Mouse (Mus musculus): Measurements from ENCODE around the gene Ccsap. TPM values are rescaled to one million over a fixed set of nuclear protein-coding genes. Genes with fewer than 3 reads are reported as not detected.

Ccsap gene
- 2.9 and 3.5 TPM in 2 replicates for polyA plus RNA-seq (2012; rRNA removed)
- 2.4 and 2.7 TPM in 2 replicates for polyA plus RNA-seq (2014; fragmentation: Nextera tagmentation; extraction: Ambion mirVana)

DNA sequence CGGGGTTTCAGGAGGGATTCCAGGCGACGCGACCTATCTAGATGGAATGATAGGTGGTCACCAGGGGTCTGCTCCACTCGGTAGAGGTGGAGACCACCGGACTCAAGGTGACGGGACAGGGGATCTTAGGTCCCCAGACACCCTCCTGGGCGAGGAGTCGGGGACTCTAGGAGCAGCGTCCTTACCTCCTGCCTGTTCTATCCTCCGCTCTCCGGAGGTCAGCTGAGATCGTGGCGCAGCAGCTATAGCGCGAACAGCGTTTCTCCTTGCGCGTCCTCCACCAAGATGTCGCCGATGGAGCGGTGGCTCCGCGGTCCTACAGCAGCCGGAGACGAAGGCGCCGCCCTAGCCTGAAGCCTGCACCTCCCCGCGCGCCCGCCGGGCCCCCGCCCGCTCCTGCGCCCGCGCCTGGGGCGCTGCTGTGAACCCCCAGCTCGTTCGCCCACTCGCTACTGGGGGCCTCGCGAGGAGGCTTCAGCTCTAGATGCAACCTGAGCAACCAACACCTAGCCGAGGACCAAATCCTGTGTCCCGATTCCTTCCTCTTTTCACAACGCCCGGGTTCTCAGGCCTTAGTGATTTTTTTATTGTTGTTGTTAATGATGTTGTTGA, at the start of gene Ccsap:
Gene Ccsap, minus strand, starts transcription at position 562 of the 612 bp plus-strand sequence.
- Histone ChIP-seq H3K27ac (peak within 1 kb of the TSS; percentile 62), H3K9ac (replicated peaks) (peak within 1 kb of the TSS; percentile 87), H3K9me3 (ENCODE audit: control insufficient read depth, low read length) (no peaks in the 10 kb centered on the region), H3K4me3 (ENCODE audit: insufficient read depth in 1 of 2, low read depth in 2 of 2, low read length in 2 of 2) (peak within 1 kb of the TSS; percentile 87 to 95), H3K4me1 (replicated peaks; ENCODE audit: control insufficient read depth in 2 of 2, insufficient read depth in 2 of 2, low read length in 1 of 2) (peaks cover 7 to 8% of the 10 kb centered on the region in 2 experiments; a peak in 3 of 4 replicates), H3K27me3 (ENCODE audit: control insufficient read depth, insufficient read depth, low read length) (peaks cover 14% of the 10 kb centered on the region), H3K4me2 (ENCODE audit: low read depth) (peak within 1 kb of the TSS; percentile 81), H3K36me3 (replicated peaks; ENCODE audit: control insufficient read depth, insufficient read depth, low read depth) (no peaks in the 10 kb centered on the region)
- no peak for TF ChIP-seq EP300 (IDR thresholded peaks at IDR 0.05; ENCODE audit: low read depth)
- no peak for TF ChIP-seq CTCF (IDR thresholded peaks at IDR 0.05; ENCODE audit: low read depth)
- ATAC-seq (ENCODE audit: insufficient read depth) (peak; percentile 69), DNase-seq (ENCODE audit: low read depth in 3 of 3, low spot score in 3 of 3) (peak in 1 of 3 experiments; percentile 32)
- WGBS (ENCODE audit: insufficient replicate concordance): under 1% methylated on average over 48 of the region's 48 CpGs

DNA sequence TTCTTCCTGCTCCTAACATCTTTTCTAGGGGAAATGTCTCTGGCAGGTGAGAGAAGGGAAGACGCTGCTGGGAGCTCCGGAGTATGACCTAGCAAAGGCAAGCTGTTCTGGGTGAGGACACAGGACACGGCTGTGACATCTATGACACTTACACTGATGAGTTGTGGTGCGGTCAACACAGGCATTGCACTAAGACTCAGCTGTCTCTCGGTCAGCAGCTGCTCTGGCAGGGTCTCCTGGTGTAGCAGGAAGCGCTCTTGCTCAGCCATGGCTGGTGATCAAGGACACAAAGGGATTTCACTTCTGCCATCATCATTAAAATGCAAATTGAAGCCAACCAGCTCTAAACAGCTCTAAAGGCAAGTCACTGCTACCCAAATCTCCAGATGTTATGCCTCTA, 47.6 kb upstream of the Ccsap start:
- no peak for TF ChIP-seq CTCF (IDR thresholded peaks at IDR 0.05; ENCODE audit: low read depth)
- no peak for TF ChIP-seq EP300 (IDR thresholded peaks at IDR 0.05; ENCODE audit: low read depth)
- Histone ChIP-seq H3K4me2 (ENCODE audit: low read depth) (no peak overlapping the region), H3K36me3 (replicated peaks; ENCODE audit: control insufficient read depth, insufficient read depth, low read depth) (peaks cover 82% of the 10 kb centered on the region)

DNA sequence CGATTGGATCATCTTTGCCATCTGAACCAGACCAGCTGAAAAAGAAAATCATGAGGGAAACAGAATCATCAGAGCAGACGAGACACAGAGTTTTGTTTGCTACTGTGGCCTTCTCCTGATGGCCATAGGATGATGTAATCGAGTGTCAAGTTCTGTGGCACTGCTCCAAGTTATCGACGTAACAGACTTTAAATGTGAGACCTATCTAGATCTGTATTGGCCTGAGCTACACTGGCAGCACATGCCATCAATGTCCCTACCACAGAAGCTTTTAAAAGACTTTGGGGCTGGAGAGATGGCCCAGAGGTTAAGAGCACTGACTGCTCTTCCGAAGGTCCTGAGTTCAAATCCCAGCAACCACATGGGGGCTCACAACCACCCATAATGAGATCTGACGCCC, 42.6 kb upstream of the Ccsap start:
- H3K4me3 ChIP-seq (ENCODE audit: insufficient read depth in 1 of 2, low read depth in 2 of 2, low read length in 2 of 2): no peak overlapping the region
- WGBS (ENCODE audit: insufficient replicate concordance): 80% methylated on average over 7 of the region's 7 CpGs
- no peaks in the 10 kb centered on the region for H3K27me3 ChIP-seq (ENCODE audit: control insufficient read depth, insufficient read depth, low read length)
- no peak overlapping the region for H3K9ac ChIP-seq (replicated peaks)
- DNase-seq (ENCODE audit: low read depth in 3 of 3, low spot score in 3 of 3): no peak
- H3K27ac ChIP-seq: no peak overlapping the region
- no peak overlapping the region for H3K4me2 ChIP-seq (ENCODE audit: low read depth)
- TF ChIP-seq CTCF (IDR thresholded peaks at IDR 0.05; ENCODE audit: low read depth): no peak
- TF ChIP-seq EP300 (IDR thresholded peaks at IDR 0.05; ENCODE audit: low read depth): no peak
- no peaks in the 10 kb centered on the region for H3K4me1 ChIP-seq (replicated peaks; ENCODE audit: control insufficient read depth in 2 of 2, insufficient read depth in 2 of 2, low read length in 1 of 2)
- H3K9me3 ChIP-seq (ENCODE audit: control insufficient read depth, low read length): no peaks in the 10 kb centered on the region
- H3K36me3 ChIP-seq (replicated peaks; ENCODE audit: control insufficient read depth, insufficient read depth, low read depth): peaks cover 80% of the 10 kb centered on the region
- no peak for ATAC-seq (ENCODE audit: insufficient read depth)

More for the DNA sequence above, 47.6 kb upstream of the Ccsap start:
- no peaks in the 10 kb centered on the region for H3K9me3 ChIP-seq (ENCODE audit: control insufficient read depth, low read length)
- WGBS (ENCODE audit: insufficient replicate concordance): 89% methylated on average over 6 of the region's 6 CpGs
- no peak overlapping the region for H3K9ac ChIP-seq (replicated peaks)
- ATAC-seq (ENCODE audit: insufficient read depth): no peak
- DNase-seq (ENCODE audit: low read depth in 3 of 3, low spot score in 3 of 3): no peak
- H3K4me1 ChIP-seq (replicated peaks; ENCODE audit: control insufficient read depth in 2 of 2, insufficient read depth in 2 of 2, low read length in 1 of 2): no peaks in the 10 kb centered on the region
- H3K27ac ChIP-seq: no peak overlapping the region
- H3K27me3 ChIP-seq (ENCODE audit: control insufficient read depth, insufficient read depth, low read length): no peaks in the 10 kb centered on the region
- H3K4me3 ChIP-seq (ENCODE audit: insufficient read depth in 1 of 2, low read depth in 2 of 2, low read length in 2 of 2): no peak overlapping the region

GRCm38 (mm10) chr8:123899366-123899765, 39.4 kb upstream of the Ccsap start:
- H3K27ac ChIP-seq: no peak overlapping the region
- H3K9ac ChIP-seq (replicated peaks): no peak overlapping the region
- H3K4me3 ChIP-seq (ENCODE audit: insufficient read depth in 1 of 2, low read depth in 2 of 2, low read length in 2 of 2): no peak overlapping the region
- TF ChIP-seq CTCF (IDR thresholded peaks at IDR 0.05; ENCODE audit: low read depth) (no peak), EP300 (IDR thresholded peaks at IDR 0.05; ENCODE audit: low read depth) (no peak)
- peaks cover 52% of the 10 kb centered on the region for H3K36me3 ChIP-seq (replicated peaks; ENCODE audit: control insufficient read depth, insufficient read depth, low read depth)
- no peaks in the 10 kb centered on the region for H3K9me3 ChIP-seq (ENCODE audit: control insufficient read depth, low read length)
- no peak overlapping the region for H3K4me2 ChIP-seq (ENCODE audit: low read depth)
- ATAC-seq (ENCODE audit: insufficient read depth) (no peak), DNase-seq (ENCODE audit: low read depth in 3 of 3, low spot score in 3 of 3) (no peak)
- no peaks in the 10 kb centered on the region for H3K4me1 ChIP-seq (replicated peaks; ENCODE audit: control insufficient read depth in 2 of 2, insufficient read depth in 2 of 2, low read length in 1 of 2)
- WGBS (ENCODE audit: insufficient replicate concordance): 86% methylated on average over 7 of the region's 7 CpGs
- peaks cover 12% of the 10 kb centered on the region for H3K27me3 ChIP-seq (ENCODE audit: control insufficient read depth, insufficient read depth, low read length)

DNA sequence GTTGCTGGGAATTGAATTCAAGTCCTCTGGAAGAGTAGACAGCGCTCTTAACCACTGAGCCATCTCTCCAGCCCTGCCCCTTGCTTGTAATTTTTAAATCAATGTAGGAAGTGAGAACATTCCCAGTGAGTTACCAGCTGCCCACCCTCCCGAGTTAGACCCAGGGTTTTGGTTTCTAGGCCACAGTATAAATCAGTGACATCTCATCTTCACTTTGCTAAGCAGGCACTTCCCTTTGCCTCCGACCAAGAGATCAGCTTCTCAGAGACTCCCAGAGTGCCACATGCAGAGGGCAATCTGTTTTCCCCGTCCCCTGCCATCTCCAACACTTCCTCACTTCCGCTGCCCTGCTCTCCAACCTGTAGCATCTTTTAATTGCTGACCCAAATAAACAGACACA, 38.6 kb upstream of the Ccsap start:
- TF ChIP-seq CTCF (IDR thresholded peaks at IDR 0.05; ENCODE audit: low read depth): no peak
- no peak for TF ChIP-seq EP300 (IDR thresholded peaks at IDR 0.05; ENCODE audit: low read depth)
- no peak overlapping the region for H3K27ac ChIP-seq
- 82% methylated on average over 5 of the region's 5 CpGs for WGBS (ENCODE audit: insufficient replicate concordance)
- ATAC-seq (ENCODE audit: insufficient read depth): no peak
- no peak overlapping the region for H3K4me2 ChIP-seq (ENCODE audit: low read depth)
- H3K9ac ChIP-seq (replicated peaks): no peak overlapping the region
- H3K4me3 ChIP-seq (ENCODE audit: insufficient read depth in 1 of 2, low read depth in 2 of 2, low read length in 2 of 2): no peak overlapping the region
- no peaks in the 10 kb centered on the region for H3K4me1 ChIP-seq (replicated peaks; ENCODE audit: control insufficient read depth in 2 of 2, insufficient read depth in 2 of 2, low read length in 1 of 2)
- H3K9me3 ChIP-seq (ENCODE audit: control insufficient read depth, low read length): no peaks in the 10 kb centered on the region
- peaks cover 20% of the 10 kb centered on the region for H3K27me3 ChIP-seq (ENCODE audit: control insufficient read depth, insufficient read depth, low read length)
- no peak for DNase-seq (ENCODE audit: low read depth in 3 of 3, low spot score in 3 of 3)
- peaks cover 44% of the 10 kb centered on the region for H3K36me3 ChIP-seq (replicated peaks; ENCODE audit: control insufficient read depth, insufficient read depth, low read depth)
